Comparison of ENCODE assay signal across 12 mouse cellular contexts in the genomic region with DNA sequence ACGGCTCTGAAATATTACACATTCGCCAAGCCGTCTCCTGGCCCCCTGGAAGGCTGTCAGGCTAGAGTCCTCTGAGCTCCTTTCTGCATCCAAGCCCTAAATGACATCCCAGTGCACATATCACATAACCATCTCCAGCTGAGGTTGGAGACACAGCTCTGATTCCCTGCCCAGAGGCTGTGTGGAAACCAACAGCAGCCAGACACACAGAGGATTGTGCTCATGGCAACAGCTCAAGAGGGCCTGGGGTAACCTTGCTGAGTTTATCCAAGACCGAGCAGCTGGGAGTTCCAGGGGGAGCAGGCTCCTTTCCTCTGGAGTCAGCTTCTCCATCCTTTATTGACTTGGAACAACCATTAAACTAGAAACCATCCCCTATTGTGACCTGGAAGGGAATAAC.
DNase-seq lines count a peak whose midpoint lies in the region; ATAC-seq and TF ChIP-seq lines count a peak whose summit lies in the region.
"Had no signal": no experiment of that assay in that cellular context is flagged by ENCODE, and none has a peak within 500 bp of the region (broad histone marks: within the 10 kb centered on the region; RNA-seq: fewer than 3 reads in every experiment).

No protein-coding gene starts in this region.

- peak; percentile 44; the same call in 1 of the 2 replicates for ATAC-seq in hindbrain, embryonic 13.5 days (ENCODE audit: low FRiP score)
- no peak for ATAC-seq in hindbrain, embryonic 14.5 days (ENCODE audit: low FRiP score)
- no peak for ATAC-seq in midbrain, embryonic 11.5 days (ENCODE audit: low FRiP score)

- no peak for DNase-seq in hindbrain, embryonic 10.5 days (ENCODE audit: low spot score)
- DNase-seq in 3T3-L1 (ENCODE audit: low read depth, low spot score), result peak; percentile 78
- DNase-seq in gastrocnemius, adult 2 months, result peak; percentile 83
- no peak for DNase-seq in hindbrain, embryonic 14.5 days (ENCODE audit: low spot score)
- DNase-seq in spleen, adult 18-20 months, result no peak
- no peak for DNase-seq in layer of hippocampus, adult 9-10 months (ENCODE audit: low spot score)
- DNase-seq in midbrain, embryonic 11.5 days (ENCODE audit: low spot score, missing footprints), result no peak

- no peaks in the 10 kb centered on the region for H3K9me3 ChIP-seq in hindbrain, embryonic 13.5 days
- H3K9me3 ChIP-seq in hindbrain, embryonic 10.5 days, result no peaks in the 10 kb centered on the region
- H3K9me3 ChIP-seq in hindbrain, embryonic 14.5 days (ENCODE audit: control insufficient read depth, low read length), result no peaks in the 10 kb centered on the region
- no peaks in the 10 kb centered on the region for H3K9me3 ChIP-seq in midbrain, embryonic 11.5 days (ENCODE audit: control insufficient read depth, low read length)
- H3K9me3 ChIP-seq: forebrain, embryonic 10.5 days; kidney, embryonic 15.5 days had no signal

- no peak overlapping the region for H3K9ac ChIP-seq in hindbrain, embryonic 13.5 days
- H3K9ac ChIP-seq in hindbrain, embryonic 14.5 days, result no peak overlapping the region
- no peak overlapping the region for H3K9ac ChIP-seq in midbrain, embryonic 11.5 days (ENCODE audit: low read length)
- H3K9ac ChIP-seq: kidney, embryonic 15.5 days had no signal

- H3K27me3 ChIP-seq in hindbrain, embryonic 13.5 days, result no peaks in the 10 kb centered on the region
- H3K27me3 ChIP-seq in hindbrain, embryonic 10.5 days (ENCODE audit: insufficient read depth, poor library complexity, severe bottlenecking), result no peaks in the 10 kb centered on the region
- H3K27me3 ChIP-seq in hindbrain, embryonic 14.5 days (ENCODE audit: control insufficient read depth, insufficient read depth, low read length), result no peaks in the 10 kb centered on the region
- H3K27me3 ChIP-seq in midbrain, embryonic 11.5 days (ENCODE audit: control insufficient read depth, insufficient read depth, low read length), result no peaks in the 10 kb centered on the region
- H3K27me3 ChIP-seq: CH12.LX; kidney, embryonic 15.5 days had no signal

- 58% methylated on average over 4 of the region's 4 CpGs for WGBS in hindbrain, embryonic 13.5 days
- 66% methylated on average over 4 of the region's 4 CpGs for WGBS in hindbrain, embryonic 10.5 days
- WGBS in hindbrain, embryonic 14.5 days, result 36% methylated on average over 4 of the region's 4 CpGs
- WGBS in midbrain, embryonic 11.5 days, result 82% methylated on average over 4 of the region's 4 CpGs

- peaks cover 9% of the 10 kb centered on the region for H3K4me1 ChIP-seq in hindbrain, embryonic 13.5 days (replicated peaks)
- H3K4me1 ChIP-seq in hindbrain, embryonic 10.5 days (replicated peaks), result no peaks in the 10 kb centered on the region
- no peaks in the 10 kb centered on the region; the same call in 1 of the 2 replicates for H3K4me1 ChIP-seq in hindbrain, embryonic 14.5 days (replicated peaks; ENCODE audit: control insufficient read depth, insufficient read depth, low read length)
- H3K4me1 ChIP-seq in midbrain, embryonic 11.5 days (ENCODE audit: control insufficient read depth, insufficient read depth, low read length), result no peaks in the 10 kb centered on the region
- H3K4me1 ChIP-seq: kidney, embryonic 15.5 days had no signal

- H3K4me3 ChIP-seq in hindbrain, embryonic 13.5 days, result no peak overlapping the region
- H3K4me3 ChIP-seq in hindbrain, embryonic 10.5 days, result no peak overlapping the region
- H3K4me3 ChIP-seq in gastrocnemius, adult 2 months, result no peak overlapping the region
- no peak overlapping the region for H3K4me3 ChIP-seq in hindbrain, embryonic 14.5 days (replicated peaks; ENCODE audit: low read length)
- no peak overlapping the region for H3K4me3 ChIP-seq in midbrain, embryonic 11.5 days (ENCODE audit: low read depth, low read length)
- H3K4me3 ChIP-seq: forebrain, embryonic 10.5 days; kidney, embryonic 15.5 days; left cerebral cortex, adult 2 months had no signal

- H3K4me2 ChIP-seq in hindbrain, embryonic 13.5 days, result no peak overlapping the region
- no peak overlapping the region for H3K4me2 ChIP-seq in hindbrain, embryonic 14.5 days (replicated peaks)
- no peak overlapping the region for H3K4me2 ChIP-seq in midbrain, embryonic 11.5 days
- H3K4me2 ChIP-seq: kidney, embryonic 15.5 days had no signal

- no peaks in the 10 kb centered on the region for H3K36me3 ChIP-seq in hindbrain, embryonic 13.5 days
- H3K36me3 ChIP-seq in hindbrain, embryonic 10.5 days, result no peaks in the 10 kb centered on the region
- no peaks in the 10 kb centered on the region for H3K36me3 ChIP-seq in hindbrain, embryonic 14.5 days (replicated peaks; ENCODE audit: control insufficient read depth, insufficient read depth)
- no peaks in the 10 kb centered on the region for H3K36me3 ChIP-seq in midbrain, embryonic 11.5 days (ENCODE audit: control insufficient read depth, insufficient read depth, low read length)
- H3K36me3 ChIP-seq: forebrain, embryonic 10.5 days; kidney, embryonic 15.5 days had no signal

- intact Hi-C loops in gastrocnemius, adult 2 months (cut with DNase I), result no loop called here

- no peak for TF ChIP-seq CTCF in gastrocnemius, adult 2 months (IDR thresholded peaks at IDR 0.05)

- H3K27ac ChIP-seq in hindbrain, embryonic 13.5 days, result peak overlapping the region; percentile 62
- no peak overlapping the region for H3K27ac ChIP-seq in hindbrain, embryonic 10.5 days
- H3K27ac ChIP-seq in gastrocnemius, adult 2 months, result peak overlapping the region; percentile 31; the same call in 1 of the 2 replicates
- H3K27ac ChIP-seq in hindbrain, embryonic 14.5 days, result peak overlapping the region; percentile 59; the same call in 1 of the 2 replicates
- H3K27ac ChIP-seq in midbrain, embryonic 11.5 days (ENCODE audit: low read depth, low read length), result no peak overlapping the region
- H3K27ac ChIP-seq: forebrain, embryonic 10.5 days; kidney, embryonic 15.5 days; left cerebral cortex, adult 2 months had no signal

Comparison
In these comparisons a context has a peak if more than half of its experiments do, and no peak if none do; other contexts are left out.
1. H3K27ac ChIP-seq: peak in hindbrain, embryonic 13.5 days (single experiment), gastrocnemius, adult 2 months (single experiment) and hindbrain, embryonic 14.5 days (single experiment); none in hindbrain, embryonic 10.5 days (single experiment) and midbrain, embryonic 11.5 days (single experiment).
2. DNase-seq: peak in 3T3-L1 (single experiment) and gastrocnemius, adult 2 months (single experiment); none in hindbrain, embryonic 10.5 days (single experiment), hindbrain, embryonic 14.5 days (single experiment), spleen, adult 18-20 months (0 of 2), layer of hippocampus, adult 9-10 months (single experiment) and midbrain, embryonic 11.5 days (single experiment).